Mouse (Mus musculus) kidney, adult 10 weeks (tissue): ENCODE results near the gene Epha2. TPM values are rescaled to one million over a fixed set of nuclear protein-coding genes. Genes with fewer than 3 reads are reported as not detected.

Source experiments
- polyA plus RNA-seq: library from polyadenylated mRNA; stranded (reverse); fragments of 350-450 nt; fragmentation: Illumina TruSeq; extraction: RNeasy Lipid Tissue Mini Kit (QIAGEN cat#74804); gene quantifications from one replicate; pipeline ENCODE4 v1.2.3, GENCODE M21; 2014; ENCODE audit warnings: low read depth, low replicate concordance

The Epha2 gene
- 0.12 TPM for polyA plus RNA-seq

GRCm38 (mm10) chr4:141301116-141301553 lies at the start of gene Epha2:
Gene Epha2 (plus strand): TSS chr4:141301240.

GRCm38 (mm10) chr4:141367997-141368791 lies 67.2 kb downstream of the Epha2 start, which contains the start of gene Fam131c:
Gene Fam131c (plus strand): TSS chr4:141368220.

Other genes with a start within 250 kb of the Epha2 start
- gene Crocc, start 240.7 kb upstream of the Epha2 start, polyA plus RNA-seq: not detected
- gene Necap2, start 222.9 kb upstream of the Epha2 start, polyA plus RNA-seq: 5.8 TPM
- gene Spata21, start 212.9 kb upstream of the Epha2 start, polyA plus RNA-seq: not detected
- gene Szrd1, start 161.5 kb upstream of the Epha2 start, polyA plus RNA-seq: 19.0 TPM
- gene Fbxo42, start 153.3 kb upstream of the Epha2 start, polyA plus RNA-seq: 3.4 TPM
- not detected for gene Rsg1, start 87.3 kb upstream of the Epha2 start, polyA plus RNA-seq
- 0.61 TPM for gene Arhgef19, start 61.7 kb upstream of the Epha2 start, polyA plus RNA-seq
- not detected for gene Fam131c, start 67.0 kb downstream of the Epha2 start, polyA plus RNA-seq
- gene Clcnka, start 97.5 kb downstream of the Epha2 start, polyA plus RNA-seq: 4.0 TPM
- 10.6 TPM for gene Clcnkb, start 114.8 kb downstream of the Epha2 start, polyA plus RNA-seq
- gene Hspb7, start 119.5 kb downstream of the Epha2 start, polyA plus RNA-seq: not detected
- gene Srarp, start 134.9 kb downstream of the Epha2 start, polyA plus RNA-seq: not detected
- not detected for gene Zbtb17, start 143.4 kb downstream of the Epha2 start, polyA plus RNA-seq
- 7.5 TPM for gene Spen, start 237.4 kb downstream of the Epha2 start, polyA plus RNA-seq